Mouse (Mus musculus) lung, embryonic 16.5 days (tissue): ENCODE measurements around the gene Shank2. TPM values are rescaled to one million over a fixed set of nuclear protein-coding genes. Genes with fewer than 3 reads are reported as not detected.

Experiments used
- ATAC-seq: fragments of 200-750 bp; cut with Nextera tagmentation; 2 replicates; pipeline ENCODE4 v1.8.0; 2017; ENCODE audit warnings: low read depth, mild to moderate bottlenecking, moderate library complexity
- H3K27ac ChIP-seq: fragments of 300-500 bp; sonication (generic); 2 replicates; pipeline ENCODE4 v1.5.1; 2014; ENCODE audit warnings: mild to moderate bottlenecking, control low read depth, low read length
- H3K27me3 ChIP-seq: fragments of 300-500 bp; sonication (generic); 2 replicates; pipeline ENCODE4 v1.6.1; 2014; ENCODE audit warnings: low read depth, low read length, mixed read lengths; ENCODE audit not compliant: control insufficient read depth, insufficient read depth
- H3K36me3 ChIP-seq: fragments of 300-500 bp; sonication (generic); 2 replicates; pipeline ENCODE4 v1.6.1; 2014; ENCODE audit warnings: low read length; ENCODE audit not compliant: control insufficient read depth, insufficient read depth
- H3K4me1 ChIP-seq: fragments of 300-500 bp; sonication (generic); replicated peaks from 2 replicates; pipeline ENCODE4 v1.6.1; 2014; ENCODE audit warnings: low read length, mixed read lengths; ENCODE audit not compliant: control insufficient read depth, insufficient read depth
- H3K4me2 ChIP-seq: fragments of 300-500 bp; sonication (generic); 2 replicates; pipeline ENCODE4 v1.6.1; 2014; ENCODE audit warnings: low read depth, low read length, control low read depth
- H3K4me3 ChIP-seq: fragments of 300-500 bp; sonication (generic); 2 replicates; pipeline ENCODE4 v1.5.1; 2014; ENCODE audit warnings: mild to moderate bottlenecking, low read length, control low read depth
- H3K9ac ChIP-seq: fragments of 300-500 bp; sonication (generic); 2 replicates; pipeline ENCODE4 v1.6.1; 2014; ENCODE audit warnings: low read length, control low read depth
- H3K9me3 ChIP-seq: fragments of 300-500 bp; sonication (generic); 2 replicates; pipeline ENCODE4 v1.6.1; 2016; ENCODE audit warnings: low read length; ENCODE audit not compliant: control insufficient read depth
- WGBS: fragments of 180-500 bp; shearing (Covaris S2); extraction: QIAGEN DNeasy Blood & Tissue Kit; methylation state at CpG from one replicate; pipeline ENCODE4 v1.1.7; 2014; 5-methylcytosine and 5-hydroxymethylcytosine counted together
- microRNA-seq: library from miRNA; unstranded; fragments of <30 nt; microRNA quantifications from one replicate; pipeline ENCODE4, GENCODE M21; 2016
- polyA plus RNA-seq: library from polyadenylated mRNA; unstranded; fragments of >200 nt; fragmentation: Nextera tagmentation; extraction: Ambion mirVana; gene quantifications from 2 replicates; pipeline ENCODE4 v1.2.1, GENCODE M21; 2015

The Shank2 gene
- polyA plus RNA-seq, 1 experiment from 2014 or later, result 1.6 TPM

DNA sequence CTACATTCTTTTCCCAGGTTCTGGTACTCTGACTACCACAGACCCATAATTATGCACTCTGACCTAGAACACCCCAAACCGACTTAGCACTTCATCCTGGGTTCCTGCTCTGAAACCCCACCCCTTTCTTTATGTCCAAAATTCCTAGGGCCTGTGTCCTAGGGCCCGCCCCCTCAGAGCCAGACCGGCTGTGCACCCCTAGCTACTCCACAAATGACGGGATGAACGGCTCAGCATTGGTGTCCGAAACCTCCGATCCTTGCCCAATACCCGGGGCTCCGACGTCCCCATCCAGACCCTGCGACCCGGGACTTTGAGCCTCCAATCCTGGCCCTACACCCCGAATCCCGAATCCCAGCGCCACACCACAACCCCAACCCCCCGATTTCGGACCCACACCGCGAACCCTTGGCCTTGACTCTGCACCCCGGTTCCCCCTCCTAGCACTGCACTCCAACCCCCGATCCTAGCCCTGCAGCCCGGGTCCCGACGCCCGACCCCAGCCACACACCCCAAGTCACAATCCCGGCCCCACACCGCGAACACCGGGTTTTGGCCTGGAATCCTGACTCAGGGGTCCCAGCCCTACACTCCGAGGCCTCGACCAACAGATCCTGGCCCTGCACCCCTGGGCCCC, 468.3 kb downstream of the Shank2 start:
- peak overlapping the region; percentile 88 for H3K4me3 ChIP-seq
- peak overlapping the region; percentile 86 for H3K27ac ChIP-seq
- peak overlapping the region; percentile 97 for H3K9ac ChIP-seq
- peak; percentile 47 for ATAC-seq
- H3K36me3 ChIP-seq, result peaks cover 4% of the 10 kb centered on the region; the same call in 1 of the 2 replicates
- H3K27me3 ChIP-seq, result no peaks in the 10 kb centered on the region
- H3K9me3 ChIP-seq, result no peaks in the 10 kb centered on the region
- peaks cover 14% of the 10 kb centered on the region for H3K4me1 ChIP-seq
- H3K4me2 ChIP-seq, result peak overlapping the region; percentile 74
- under 1% methylated on average over 31 of the region's 31 CpGs for WGBS

DNA sequence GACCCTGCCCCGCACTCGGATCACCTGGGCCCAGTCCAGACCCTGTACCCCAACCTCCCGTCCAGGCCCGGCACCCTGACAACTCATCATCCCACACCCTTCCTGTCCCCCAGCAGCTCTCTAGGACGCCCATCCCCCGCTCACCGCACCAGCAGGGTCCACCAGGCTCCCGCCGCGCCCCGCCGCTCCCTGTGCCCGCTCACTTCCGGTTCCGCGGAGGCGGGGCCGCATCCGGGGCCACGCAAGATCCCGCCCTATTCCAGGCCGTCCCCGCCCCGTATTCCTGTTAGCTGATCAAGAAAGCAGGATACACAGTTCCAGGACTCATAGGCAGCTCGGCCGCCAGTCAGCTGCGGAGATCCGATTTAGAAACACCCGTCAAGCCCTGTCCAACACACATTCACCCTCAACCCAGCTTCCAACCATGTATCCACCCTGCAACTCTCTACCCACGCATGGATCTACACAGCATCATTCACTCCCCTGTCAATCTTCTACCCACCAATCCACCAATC, 468.9 kb downstream of the Shank2 start, which contains the start of gene Cttn:
Cttn (minus strand) TSS at position 465 of the 515 bp plus-strand sequence.
- peaks cover 14% of the 10 kb centered on the region for H3K4me1 ChIP-seq

DNA sequence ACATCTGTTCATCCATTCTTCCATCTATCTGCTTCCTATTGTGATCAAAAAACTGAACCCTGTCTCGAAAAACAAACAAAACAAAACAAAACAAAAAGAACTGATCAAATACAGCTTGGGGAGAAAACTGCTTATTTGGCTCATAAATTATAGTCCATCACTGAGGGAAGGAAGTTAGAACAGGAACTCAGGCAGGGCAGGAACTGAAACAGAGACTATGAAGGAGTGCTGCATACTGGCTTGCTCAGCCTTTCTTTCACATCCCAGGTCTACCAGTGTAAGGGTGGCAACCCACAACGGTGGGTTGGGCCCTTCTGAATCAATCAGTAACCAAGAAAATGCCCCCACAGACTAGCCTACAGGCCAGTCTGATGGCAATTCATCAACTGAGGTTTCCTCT, 469.4 kb downstream of the Shank2 start:
- Histone ChIP-seq H3K4me1 (peaks cover 14% of the 10 kb centered on the region), H3K27me3 (no peaks in the 10 kb centered on the region), H3K9ac (peak overlapping the region; percentile 97), H3K9me3 (no peaks in the 10 kb centered on the region), H3K27ac (no peak overlapping the region), H3K36me3 (no peaks in the 10 kb centered on the region), H3K4me3 (peak overlapping the region; percentile 88), H3K4me2 (peak overlapping the region; percentile 74)
- WGBS, result 76% methylated on average over 2 of the region's 2 CpGs
- no peak for ATAC-seq

More for the DNA sequence above, 468.9 kb downstream of the Shank2 start, which contains the start of gene Cttn:
- Histone ChIP-seq H3K27me3 (no peaks in the 10 kb centered on the region), H3K27ac (peak within 1 kb of the TSS; percentile 86), H3K4me3 (peak within 1 kb of the TSS; percentile 88), H3K36me3 (no peaks in the 10 kb centered on the region), H3K9ac (peak within 1 kb of the TSS; percentile 97), H3K4me2 (peak within 1 kb of the TSS; percentile 74), H3K9me3 (no peaks in the 10 kb centered on the region)
- 0% methylated on average over 23 of the region's 30 CpGs for WGBS
- peak; percentile 96 for ATAC-seq

DNA sequence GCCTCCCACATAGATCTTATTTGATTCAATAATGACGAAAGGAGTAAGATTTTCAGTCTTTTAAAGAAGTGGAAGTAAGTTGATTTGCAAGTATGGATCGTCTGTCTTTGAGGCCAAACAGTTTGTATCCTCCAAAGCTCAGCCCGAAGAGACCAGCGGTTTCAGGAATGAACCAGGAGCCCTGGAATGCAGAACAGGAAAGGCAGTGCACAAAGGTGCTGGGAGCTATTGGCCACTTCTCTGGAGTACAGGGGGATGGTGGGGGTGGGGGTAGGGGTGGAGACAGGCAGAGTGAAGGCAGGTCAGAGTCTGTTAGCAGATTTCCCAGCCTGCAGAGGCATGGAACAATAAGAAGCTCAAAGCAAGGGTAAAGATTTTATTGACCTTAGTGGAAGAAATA, 471.8 kb downstream of the Shank2 start:
- 0 out of 2 replicates have a peak overlapping the region, but pooled peaks have one; percentile 10 for H3K27ac ChIP-seq
- H3K36me3 ChIP-seq, result peaks cover 7% of the 10 kb centered on the region; the same call in 1 of the 2 replicates
- H3K9ac ChIP-seq, result no peak overlapping the region
- H3K27me3 ChIP-seq, result no peaks in the 10 kb centered on the region
- no peaks in the 10 kb centered on the region for H3K9me3 ChIP-seq
- H3K4me2 ChIP-seq, result no peak overlapping the region
- WGBS, result 44% methylated on average over 4 of the region's 4 CpGs
- peaks cover 14% of the 10 kb centered on the region for H3K4me1 ChIP-seq
- ATAC-seq, result no peak
- H3K4me3 ChIP-seq, result no peak overlapping the region

Small RNA genes lying within 50 kb of the gene (microRNA-seq; reads per million reads assigned to microRNA genes)
- 38.7 reads per million, percentile 39 among the genes with 10 or more reads in this experiment for gene Mir3105

Other genes with a start within 250 kb of the Shank2 start
- 45.5 and 48.3 TPM in 2 replicates for gene Osbpl5, start 244.9 kb upstream of the Shank2 start, polyA plus RNA-seq
- gene Mrgprg, start 234.9 kb upstream of the Shank2 start, polyA plus RNA-seq, result not detected in 2 replicates
- 1.4 and 1.6 TPM in 2 replicates for gene Mrgpre, start 217.4 kb upstream of the Shank2 start, polyA plus RNA-seq
- gene Nadsyn1, start 179.1 kb upstream of the Shank2 start, polyA plus RNA-seq, result 7.7 and 8.9 TPM in 2 replicates
- 24.3 and 27.3 TPM in 2 replicates for gene Dhcr7, start 178.8 kb upstream of the Shank2 start, polyA plus RNA-seq
- not detected in 2 replicates for gene Gm498, start 135.1 kb upstream of the Shank2 start, polyA plus RNA-seq